Mouse (Mus musculus) liver, embryonic 13.5 days (tissue): ENCODE results near the gene Glod5. TPM values are rescaled to one million over a fixed set of nuclear protein-coding genes. Genes with fewer than 3 reads are reported as not detected.

Experiments
- ATAC-seq: fragments of 200-750 bp; cut with Nextera tagmentation; 2 replicates; pipeline ENCODE4 v1.8.0; 2017; ENCODE audit warnings: low read depth, mild to moderate bottlenecking, moderate number of reproducible peaks, moderate library complexity
- DNase-seq: peaks from one replicate; pipeline ENCODE4 v3.0.0; 2022
- H3K27ac ChIP-seq: fragments of 300-500 bp; sonication (generic); 2 replicates; pipeline ENCODE4 v1.5.1; 2015; ENCODE audit warnings: moderate library complexity, mild to moderate bottlenecking, inconsistent platforms
- H3K27me3 ChIP-seq: fragments of 300-500 bp; sonication (generic); 2 replicates; pipeline ENCODE4 v1.6.1; 2015; ENCODE audit warnings: mild to moderate bottlenecking, inconsistent platforms
- H3K36me3 ChIP-seq: fragments of 300-500 bp; sonication (generic); 2 replicates; pipeline ENCODE4 v1.6.1; 2015; ENCODE audit warnings: mild to moderate bottlenecking, inconsistent platforms
- H3K4me1 ChIP-seq: fragments of 300-500 bp; sonication (generic); replicated peaks from 2 replicates; pipeline ENCODE4 v1.6.1; 2015; ENCODE audit warnings: inconsistent platforms
- H3K4me2 ChIP-seq: fragments of 300-500 bp; sonication (generic); 2 replicates; pipeline ENCODE4 v1.6.1; 2015; ENCODE audit warnings: inconsistent platforms, mild to moderate bottlenecking, moderate library complexity
- H3K4me3 ChIP-seq: fragments of 300-500 bp; sonication (generic); replicated peaks from 2 replicates; pipeline ENCODE4 v1.5.1; 2015; ENCODE audit warnings: mild to moderate bottlenecking, inconsistent platforms
- H3K9ac ChIP-seq: fragments of 300-500 bp; sonication (generic); 2 replicates; pipeline ENCODE4 v1.6.1; 2015; ENCODE audit warnings: mild to moderate bottlenecking, inconsistent platforms
- H3K9me3 ChIP-seq: fragments of 300-500 bp; sonication (generic); replicated peaks from 2 replicates; pipeline ENCODE4 v1.6.1; 2016; ENCODE audit warnings: inconsistent platforms
- WGBS: fragments of 180-500 bp; shearing (Covaris S2); methylation state at CpG from one replicate; pipeline ENCODE4 v1.1.7; 2015; ENCODE audit not compliant: insufficient replicate concordance; 5-methylcytosine and 5-hydroxymethylcytosine counted together
- polyA plus RNA-seq: library from polyadenylated mRNA; unstranded; fragments of >200 nt; fragmentation: Nextera tagmentation; extraction: Ambion mirVana; gene quantifications from 2 replicates; pipeline ENCODE4 v1.2.1, GENCODE M21; 2015

Glod5 gene
- polyA plus RNA-seq, 1 experiment from 2014 or later: 0.36 TPM

DNA sequence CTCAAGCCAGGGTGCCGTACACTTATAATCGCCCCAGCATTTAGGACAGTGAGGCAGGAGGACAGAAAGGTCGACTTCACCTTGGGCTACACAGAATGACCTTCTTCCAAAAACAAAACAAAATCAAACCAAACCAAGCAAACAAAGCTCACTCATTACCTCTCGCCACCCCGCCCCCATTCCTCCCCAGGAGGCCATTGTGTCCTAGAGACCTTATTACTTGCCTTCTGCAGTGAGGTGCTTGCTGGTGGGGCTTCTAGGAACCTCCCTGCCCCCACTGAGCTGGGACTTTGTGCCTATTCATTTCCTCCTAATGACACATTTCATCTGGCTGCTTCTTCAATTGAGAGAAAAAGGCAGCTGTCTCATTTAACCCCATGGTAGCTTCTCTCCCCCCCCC lies 9.7 kb downstream of the Glod5 start:
- DNase-seq (no peak), ATAC-seq (no peak)
- Histone ChIP-seq H3K9ac (no peak overlapping the region), H3K9me3 (no peaks in the 10 kb centered on the region), H3K4me1 (peaks cover 9% of the 10 kb centered on the region; the same call in 1 of the 2 replicates), H3K4me2 (no peak overlapping the region), H3K27ac (no peak overlapping the region), H3K27me3 (no peaks in the 10 kb centered on the region), H3K4me3 (no peak overlapping the region), H3K36me3 (no peaks in the 10 kb centered on the region)
- 42% methylated on average over 5 of the region's 5 CpGs for WGBS

DNA sequence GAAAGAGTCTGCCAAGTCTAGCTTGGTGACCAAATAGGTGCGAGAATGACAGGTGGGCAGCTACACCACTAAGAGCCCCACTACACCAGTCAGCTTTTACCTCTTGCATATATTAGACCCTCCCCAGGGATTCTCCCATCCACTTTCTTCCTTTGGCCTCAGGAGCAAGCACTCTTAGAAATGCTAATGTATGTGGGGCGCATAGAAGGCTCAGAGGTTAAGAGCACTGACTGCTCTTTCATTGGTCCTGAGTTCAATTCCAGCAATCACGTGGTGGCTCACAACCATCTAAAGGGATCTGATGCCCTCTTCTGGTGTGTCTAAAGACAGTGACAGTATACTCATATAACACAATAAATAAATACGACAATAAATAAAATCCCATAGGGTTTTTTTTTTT lies 15.3 kb downstream of the Glod5 start:
- H3K36me3 ChIP-seq: no peaks in the 10 kb centered on the region
- WGBS: 61% methylated on average over 4 of the region's 4 CpGs
- H3K4me1 ChIP-seq: peaks cover 18% of the 10 kb centered on the region
- DNase-seq (no peak), ATAC-seq (no peak)
- H3K4me2 ChIP-seq: no peak overlapping the region
- H3K4me3 ChIP-seq: no peak overlapping the region
- no peaks in the 10 kb centered on the region for H3K9me3 ChIP-seq
- H3K27ac ChIP-seq: no peak overlapping the region
- H3K27me3 ChIP-seq: no peaks in the 10 kb centered on the region
- no peak overlapping the region for H3K9ac ChIP-seq

DNA sequence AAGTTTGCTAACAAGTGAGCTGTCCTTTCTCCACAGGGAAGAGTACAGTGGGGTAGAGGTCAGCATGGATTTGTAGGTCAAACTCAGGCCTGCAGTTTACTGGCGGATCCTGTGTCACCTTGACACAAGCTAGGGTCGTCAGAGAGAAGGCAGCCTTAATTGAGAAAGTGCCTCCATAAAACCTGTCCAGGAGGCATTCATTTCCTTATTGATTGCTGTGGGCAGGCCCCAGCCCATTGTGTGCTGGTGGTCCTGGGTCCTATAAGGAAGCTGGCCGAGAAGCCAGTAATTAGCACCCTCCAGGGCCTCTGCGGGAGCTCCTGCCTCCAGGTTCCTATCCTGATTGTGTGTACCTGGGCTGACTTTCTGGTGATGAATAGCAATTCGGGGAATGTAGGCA lies 16.3 kb downstream of the Glod5 start:
- H3K4me3 ChIP-seq: no peak overlapping the region
- no peaks in the 10 kb centered on the region for H3K9me3 ChIP-seq
- no peak overlapping the region for H3K27ac ChIP-seq
- no peak overlapping the region for H3K4me2 ChIP-seq
- no peak for ATAC-seq
- no peak for DNase-seq
- WGBS: 62% methylated on average over 5 of the region's 5 CpGs
- no peaks in the 10 kb centered on the region for H3K36me3 ChIP-seq
- H3K27me3 ChIP-seq: no peaks in the 10 kb centered on the region
- H3K4me1 ChIP-seq: peaks cover 18% of the 10 kb centered on the region
- H3K9ac ChIP-seq: no peak overlapping the region

- H3K27ac ChIP-seq: peak overlapping the region; percentile 75
- no peaks in the 10 kb centered on the region for H3K36me3 ChIP-seq
- no peaks in the 10 kb centered on the region for H3K27me3 ChIP-seq
- no peaks in the 10 kb centered on the region for H3K9me3 ChIP-seq
- H3K4me2 ChIP-seq: no peak overlapping the region
- peaks cover 18% of the 10 kb centered on the region for H3K4me1 ChIP-seq
- H3K9ac ChIP-seq: 0 out of 2 replicates have a peak overlapping the region, but pooled peaks have one; percentile 29
- WGBS: 67% methylated on average over 3 of the region's 3 CpGs
- peak; percentile 92 for ATAC-seq
- H3K4me3 ChIP-seq: no peak overlapping the region
- peak; percentile 55 for DNase-seq
Measured at GRCm38 (mm10) chrX:8000546-8001192, 17.6 kb downstream of the Glod5 start.

DNA sequence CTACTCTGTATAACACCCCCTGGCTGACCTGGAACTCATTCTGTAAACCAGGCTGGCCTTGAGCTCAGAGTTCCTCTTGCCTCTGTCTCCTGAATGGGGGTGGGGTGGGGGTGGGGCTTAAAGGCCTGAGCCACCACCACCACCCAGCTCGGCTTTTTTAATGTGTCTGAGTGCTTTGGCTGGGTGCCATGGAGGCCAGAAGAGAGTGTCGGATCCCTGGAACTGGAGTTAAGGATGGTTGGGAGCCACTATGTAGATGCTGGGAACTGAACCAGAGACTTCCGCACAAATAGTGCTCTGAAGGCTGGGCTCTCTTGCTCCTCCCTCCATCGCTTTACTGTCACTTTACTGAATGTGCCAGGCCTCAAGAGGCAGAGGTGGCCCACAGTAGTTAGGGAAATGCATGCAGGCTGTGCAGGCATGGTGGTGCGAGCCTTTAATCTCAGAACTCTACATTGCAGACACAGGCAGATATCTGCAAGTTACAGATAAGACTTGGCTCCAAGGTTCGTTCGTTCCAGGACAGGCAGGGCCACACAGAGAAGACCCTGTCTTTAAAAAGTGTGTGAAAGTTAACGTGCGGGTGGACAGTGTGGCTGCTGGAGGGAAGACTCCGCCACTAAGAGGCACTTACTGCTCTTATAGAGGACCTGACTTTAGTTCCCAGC lies 25.1 kb downstream of the Glod5 start:
- Histone ChIP-seq H3K4me3 (0 out of 2 replicates have a peak overlapping the region, but pooled peaks have one; percentile 16), H3K9me3 (no peaks in the 10 kb centered on the region), H3K27me3 (no peaks in the 10 kb centered on the region), H3K4me2 (peak overlapping the region; percentile 60), H3K4me1 (peaks cover 33% of the 10 kb centered on the region), H3K36me3 (no peaks in the 10 kb centered on the region), H3K9ac (peak overlapping the region; percentile 46), H3K27ac (peak overlapping the region; percentile 96)
- ATAC-seq: peak; percentile 94
- DNase-seq: peak; percentile 69
- WGBS: 24% methylated on average over 10 of the region's 10 CpGs

GRCm38 (mm10) chrX:7992379-7993067 lies 25.8 kb downstream of the Glod5 start:
- WGBS: 34% methylated on average over 8 of the region's 8 CpGs
- ATAC-seq: peak; percentile 82
- DNase-seq: peak; percentile 49
- H3K9me3 ChIP-seq: no peaks in the 10 kb centered on the region
- no peaks in the 10 kb centered on the region for H3K27me3 ChIP-seq
- H3K4me1 ChIP-seq: peaks cover 33% of the 10 kb centered on the region
- H3K36me3 ChIP-seq: no peaks in the 10 kb centered on the region
- H3K9ac ChIP-seq: peak overlapping the region; percentile 46
- peak overlapping the region; percentile 96 for H3K27ac ChIP-seq
- 0 out of 2 replicates have a peak overlapping the region, but pooled peaks have one; percentile 16 for H3K4me3 ChIP-seq
- H3K4me2 ChIP-seq: peak overlapping the region; percentile 60

DNA sequence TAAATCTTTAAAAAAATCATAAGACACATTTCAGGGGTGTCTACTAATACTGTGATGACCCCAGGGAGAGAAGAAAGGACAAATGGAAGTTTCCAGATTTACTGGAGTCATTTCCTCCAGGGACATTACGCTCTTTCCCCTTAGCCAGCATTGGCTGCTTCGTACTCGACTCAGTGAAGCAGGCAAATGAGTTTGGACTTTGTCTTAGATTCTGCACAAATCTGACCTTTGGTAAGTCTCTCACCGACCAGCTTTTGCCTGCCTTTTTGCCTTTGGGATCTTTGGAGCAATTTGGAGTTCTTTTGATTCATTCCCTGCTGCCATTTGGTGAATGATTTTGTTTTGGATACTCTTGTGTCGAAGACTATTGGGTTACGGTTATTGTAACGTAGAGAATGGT lies 36.9 kb downstream of the Glod5 start:
- H3K4me3 ChIP-seq: no peak overlapping the region
- no peak overlapping the region for H3K4me2 ChIP-seq
- H3K9me3 ChIP-seq: no peaks in the 10 kb centered on the region
- ATAC-seq (no peak), DNase-seq (no peak)
- no peaks in the 10 kb centered on the region for H3K36me3 ChIP-seq
- H3K27ac ChIP-seq: no peak overlapping the region
- H3K4me1 ChIP-seq: peaks cover 16% of the 10 kb centered on the region
- 75% methylated on average over 7 of the region's 7 CpGs for WGBS
- H3K27me3 ChIP-seq: no peaks in the 10 kb centered on the region
- H3K9ac ChIP-seq: no peak overlapping the region

GRCm38 (mm10) chrX:7977892-7978291 lies 40.4 kb downstream of the Glod5 start, which contains the start of gene Gata1:
Gata1 (minus strand) TSS chrX:7978071.
- Histone ChIP-seq H3K27ac (peak within 1 kb of the TSS; percentile 39), H3K27me3 (no peaks in the 10 kb centered on the region), H3K36me3 (no peaks in the 10 kb centered on the region), H3K4me3 (no peak within 1 kb of the TSS), H3K4me1 (peaks cover 24% of the 10 kb centered on the region), H3K4me2 (no peak within 1 kb of the TSS), H3K9ac (no peak within 1 kb of the TSS), H3K9me3 (no peaks in the 10 kb centered on the region)
- DNase-seq: no peak
- ATAC-seq: no peak
- 87% methylated on average over 11 of the region's 11 CpGs for WGBS

- Histone ChIP-seq H3K4me2 (peak overlapping the region; percentile 76), H3K4me1 (peaks cover 47% of the 10 kb centered on the region), H3K27ac (peak overlapping the region; percentile 93), H3K9ac (peak overlapping the region; percentile 74), H3K9me3 (no peaks in the 10 kb centered on the region), H3K4me3 (peak overlapping the region; percentile 16; the same call in 1 of the 2 replicates), H3K36me3 (no peaks in the 10 kb centered on the region), H3K27me3 (no peaks in the 10 kb centered on the region)
- peak; percentile 83 for DNase-seq
- WGBS: 14% methylated on average over 4 of the region's 4 CpGs
- ATAC-seq: peak; percentile 87
Measured at GRCm38 (mm10) chrX:7971292-7971691, 47.0 kb downstream of the Glod5 start.

- H3K27ac ChIP-seq: peak overlapping the region; percentile 93
Measured at GRCm38 (mm10) chrX:7968899-7969298, 49.4 kb downstream of the Glod5 start.

GRCm38 (mm10) chrX:7968226-7968625 lies 50.1 kb downstream of the Glod5 start:
- Histone ChIP-seq H3K9ac (peak overlapping the region; percentile 78), H3K4me3 (peak overlapping the region; percentile 72)
- DNase-seq: peak; percentile 71

More at GRCm38 (mm10) chrX:7968899-7969298, 49.4 kb downstream of the Glod5 start:
- Histone ChIP-seq H3K4me3 (peak overlapping the region; percentile 48), H3K9ac (peak overlapping the region; percentile 74), H3K9me3 (no peaks in the 10 kb centered on the region), H3K27me3 (no peaks in the 10 kb centered on the region), H3K4me1 (peaks cover 52% of the 10 kb centered on the region), H3K4me2 (peak overlapping the region; percentile 76), H3K36me3 (0 out of 2 replicates have a peak, but pooled peaks cover 5% of the 10 kb centered on the region)
- DNase-seq (no peak), ATAC-seq (no peak)
- WGBS: 59% methylated on average over 3 of the region's 3 CpGs

More at GRCm38 (mm10) chrX:7968226-7968625, 50.1 kb downstream of the Glod5 start:
- H3K27me3 ChIP-seq: no peaks in the 10 kb centered on the region
- 0 out of 2 replicates have a peak, but pooled peaks cover 9% of the 10 kb centered on the region for H3K36me3 ChIP-seq
- peak; percentile 78 for ATAC-seq
- H3K4me2 ChIP-seq: peak overlapping the region; percentile 76
- no peaks in the 10 kb centered on the region for H3K9me3 ChIP-seq
- peaks cover 55% of the 10 kb centered on the region for H3K4me1 ChIP-seq
- WGBS: 26% methylated on average over 8 of the region's 8 CpGs
- H3K27ac ChIP-seq: peak overlapping the region; percentile 93
